Mouse (Mus musculus) myocyte (in vitro differentiated cells): ENCODE results near the gene Syt1.

Experiments used
- CEBPB ChIP-seq: IDR thresholded peaks from 2 replicates; pipeline ENCODE4 v1.6.1; 2011; ENCODE audit warnings: mild to moderate bottlenecking, moderate library complexity; ENCODE audit not compliant: poor library complexity, insufficient read depth, severe bottlenecking
- E2F4 ChIP-seq: IDR thresholded peaks from one replicate; pipeline ENCODE4 v1.6.1; 2011; ENCODE audit warnings: mild to moderate bottlenecking, control low read depth, moderate library complexity; ENCODE audit not compliant: insufficient read depth
- MAX ChIP-seq: IDR thresholded peaks from one replicate; pipeline ENCODE4 v1.6.1; 2011; ENCODE audit warnings: low read depth, mild to moderate bottlenecking, control low read depth
- MYOD1 ChIP-seq, 3 experiments: IDR thresholded peaks; one replicate each; pipeline ENCODE4 v1.6.1; 2011; ENCODE audit warnings: control low read depth in 2 of 3, low read depth in 2 of 3, mild to moderate bottlenecking in 2 of 3, moderate library complexity in 1 of 3; ENCODE audit not compliant: insufficient read length in 2 of 3, control insufficient read depth in 1 of 3
- MYOG ChIP-seq, 3 experiments: IDR thresholded peaks; one replicate each; pipeline ENCODE4 v1.6.1; 2011; ENCODE audit warnings: control low read depth in 2 of 3, low read depth in 2 of 3, mild to moderate bottlenecking in 2 of 3; ENCODE audit not compliant: insufficient read length in 2 of 3, control insufficient read depth in 1 of 3, insufficient read depth in 1 of 3
- POLR2A ChIP-seq: IDR thresholded peaks from one replicate; pipeline ENCODE4 v1.6.1; 2011; ENCODE audit warnings: low read depth, mild to moderate bottlenecking, control low read depth, moderate library complexity; ENCODE audit not compliant: insufficient read length
- POLR2AphosphoS2 ChIP-seq: IDR thresholded peaks from one replicate; pipeline ENCODE4 v1.6.1; 2011; ENCODE audit warnings: low read depth, control low read depth; ENCODE audit not compliant: insufficient read length
- REST ChIP-seq: IDR thresholded peaks from one replicate; pipeline ENCODE4 v1.6.1; 2011; ENCODE audit warnings: mild to moderate bottlenecking, control low read depth, moderate library complexity; ENCODE audit not compliant: insufficient read depth, insufficient read length
- SRF ChIP-seq: IDR thresholded peaks from one replicate; pipeline ENCODE4 v1.6.1; 2011; ENCODE audit warnings: low read depth; ENCODE audit not compliant: control insufficient read depth, insufficient read length
- TCF12 ChIP-seq: IDR thresholded peaks from one replicate; pipeline ENCODE4 v1.6.1; 2011; ENCODE audit warnings: mild to moderate bottlenecking, control low read depth; ENCODE audit not compliant: poor library complexity, insufficient read depth, severe bottlenecking
- TCF3 ChIP-seq: IDR thresholded peaks from one replicate; pipeline ENCODE4 v1.6.1; 2011; ENCODE audit warnings: low read depth, control low read depth; ENCODE audit not compliant: insufficient read length
- USF1 ChIP-seq: IDR thresholded peaks from one replicate; pipeline ENCODE4 v1.6.1; 2011; ENCODE audit warnings: low read depth, mild to moderate bottlenecking, control low read depth, moderate library complexity

GRCm38 (mm10) chr10:108697062-108697461 is 313.7 kb downstream of the Syt1 start:
- no peak for TF ChIP-seq POLR2A
- TF ChIP-seq E2F4 = no peak
- TF ChIP-seq CEBPB = no peak
- TF ChIP-seq MAX = no peak
- no peak for TF ChIP-seq POLR2AphosphoS2
- no peak for TF ChIP-seq USF1
- no peak for TF ChIP-seq SRF
- no peak for TF ChIP-seq MYOG (IDR thresholded peaks at IDR 0.05; ENCODE audit: control insufficient read depth in 1 of 3, insufficient read depth in 1 of 3, insufficient read length in 2 of 3, low read depth in 2 of 3)
- no peak for TF ChIP-seq TCF12
- no peak for TF ChIP-seq TCF3
- no peak for TF ChIP-seq MYOD1 (IDR thresholded peaks at IDR 0.05; ENCODE audit: control insufficient read depth in 1 of 3, insufficient read length in 2 of 3, low read depth in 2 of 3)
- no peak for TF ChIP-seq REST
